In genomic region chr16:35769878-35770657, GRCm38 (mm10) we compare ENCODE assay signal across 1 mouse cellular context.
TF ChIP-seq lines count a peak whose summit lies in the region.

TSS of gene Hspbap1 (plus strand) at chr16:35770375.

TF ChIP-seq in CH12.LX, 34 proteins besides CTCF, POLR2A, EP300 and RAD21 (continued from another document):
- TF ChIP-seq SMC3 (IDR thresholded peaks at IDR 0.05; ENCODE audit: low read depth, low read length), result 0 out of 2 replicates have a peak, but pooled peaks have one; percentile 3
- TF ChIP-seq KAT2A (IDR thresholded peaks at IDR 0.05; ENCODE audit: insufficient replicate concordance, low read length), result 0 out of 2 replicates have a peak, but pooled peaks have one; percentile 65
- no peak for TF ChIP-seq ZNF384 (IDR thresholded peaks at IDR 0.05; ENCODE audit: low read depth, low read length)
- peak; percentile 100 for TF ChIP-seq SIN3A (IDR thresholded peaks at IDR 0.05; ENCODE audit: low read length)
- TF ChIP-seq JUND (conservative IDR thresholded peaks at IDR 0.05; ENCODE audit: low read depth, low read length), result no peak
- no peak for TF ChIP-seq GABPA (IDR thresholded peaks at IDR 0.05; ENCODE audit: insufficient replicate concordance, low read depth, low read length)
- TF ChIP-seq ETS1 (conservative IDR thresholded peaks at IDR 0.05; ENCODE audit: low read depth, low read length), result peak; percentile 15
- peak; percentile 75 for TF ChIP-seq ZMIZ1 (IDR thresholded peaks at IDR 0.05; ENCODE audit: low read depth, low read length)
- TF ChIP-seq MEF2A (IDR thresholded peaks at IDR 0.05; ENCODE audit: borderline replicate concordance, low read depth, low read length), result peak; percentile 73
